Mouse (Mus musculus): ENCODE data around the gene Ing5.

- TF ChIP-seq CTCF (IDR thresholded peaks at IDR 0.05; ENCODE audit: extremely low read depth, insufficient read depth, insufficient read length, insufficient replicate concordance) (no peak), POLR2A (IDR thresholded peaks at IDR 0.05; ENCODE audit: low read depth, low read length) (no peak)
Measured at GRCm38 (mm10) chr1:93825771-93826539, 22.2 kb downstream of the Ing5 start.

All from spleen, adult 2 months (tissue).